Mouse (Mus musculus): Measurements from ENCODE around the gene Ccdc124. TPM values are rescaled to one million over a fixed set of nuclear protein-coding genes. Genes with fewer than 3 reads are reported as not detected.

The Ccdc124 gene
- polyA plus RNA-seq, 1 experiment from 2014 or later, result 165 TPM

- Histone ChIP-seq H3K27me3 (ENCODE audit: control insufficient read depth, insufficient read depth, low read length) (no peaks in the 10 kb centered on the region), H3K4me2 (ENCODE audit: low read depth, low read length, severe bottlenecking) (no peak overlapping the region), H3K9me3 (ENCODE audit: control insufficient read depth, low read length) (no peaks in the 10 kb centered on the region), H3K4me1 (replicated peaks; ENCODE audit: control insufficient read depth, insufficient read depth, low read length) (peaks cover 5% of the 10 kb centered on the region; the same call in 1 of the 2 replicates), H3K27ac (ENCODE audit: low read depth, low read length) (no peak overlapping the region), H3K9ac (ENCODE audit: low read length) (no peak overlapping the region), H3K36me3 (ENCODE audit: control insufficient read depth, insufficient read depth, low read length) (no peaks in the 10 kb centered on the region), H3K4me3 (ENCODE audit: low read depth, low read length) (no peak overlapping the region)
- DNase-seq (ENCODE audit: low spot score) (no peak), ATAC-seq (replicated peaks; ENCODE audit: low FRiP score) (no peak)
- WGBS, result 30% methylated on average over 11 of the region's 11 CpGs
These were observed 6.8 kb upstream of the Ccdc124 start for GRCm38 (mm10) chr8:70880546-70880945.

GRCm38 (mm10) chr8:70880126-70880525, 6.4 kb upstream of the Ccdc124 start:
- peaks cover 5% of the 10 kb centered on the region; the same call in 1 of the 2 replicates for H3K4me1 ChIP-seq (replicated peaks; ENCODE audit: control insufficient read depth, insufficient read depth, low read length)

GRCm38 (mm10) chr8:70879500-70879899, 5.8 kb upstream of the Ccdc124 start:
- Histone ChIP-seq H3K4me3 (ENCODE audit: low read depth, low read length) (no peak overlapping the region), H3K36me3 (ENCODE audit: control insufficient read depth, insufficient read depth, low read length) (no peaks in the 10 kb centered on the region), H3K4me1 (replicated peaks; ENCODE audit: control insufficient read depth, insufficient read depth, low read length) (peaks cover 5% of the 10 kb centered on the region; the same call in 1 of the 2 replicates), H3K9me3 (ENCODE audit: control insufficient read depth, low read length) (no peaks in the 10 kb centered on the region), H3K4me2 (ENCODE audit: low read depth, low read length, severe bottlenecking) (no peak overlapping the region), H3K9ac (ENCODE audit: low read length) (0 out of 2 replicates have a peak overlapping the region, but pooled peaks have one; percentile 10), H3K27me3 (ENCODE audit: control insufficient read depth, insufficient read depth, low read length) (no peaks in the 10 kb centered on the region), H3K27ac (ENCODE audit: low read depth, low read length) (no peak overlapping the region)
- DNase-seq (ENCODE audit: low spot score) (no peak), ATAC-seq (replicated peaks; ENCODE audit: low FRiP score) (no peak)
- 56% methylated on average over 4 of the region's 4 CpGs for WGBS

More at GRCm38 (mm10) chr8:70880126-70880525, 6.4 kb upstream of the Ccdc124 start:
- peak; percentile 55 for DNase-seq (ENCODE audit: low spot score)
- Histone ChIP-seq H3K9ac (ENCODE audit: low read length) (no peak overlapping the region), H3K9me3 (ENCODE audit: control insufficient read depth, low read length) (no peaks in the 10 kb centered on the region), H3K27ac (ENCODE audit: low read depth, low read length) (no peak overlapping the region), H3K4me3 (ENCODE audit: low read depth, low read length) (no peak overlapping the region), H3K27me3 (ENCODE audit: control insufficient read depth, insufficient read depth, low read length) (no peaks in the 10 kb centered on the region), H3K4me2 (ENCODE audit: low read depth, low read length, severe bottlenecking) (no peak overlapping the region), H3K36me3 (ENCODE audit: control insufficient read depth, insufficient read depth, low read length) (no peaks in the 10 kb centered on the region)
- ATAC-seq (replicated peaks; ENCODE audit: low FRiP score), result no peak
- 5% methylated on average over 4 of the region's 4 CpGs for WGBS

- no peak for DNase-seq (ENCODE audit: low spot score)
- no peaks in the 10 kb centered on the region for H3K27me3 ChIP-seq (ENCODE audit: control insufficient read depth, insufficient read depth, low read length)
- no peak overlapping the region for H3K9ac ChIP-seq (ENCODE audit: low read length)
- 57% methylated on average over 2 of the region's 2 CpGs for WGBS
- H3K9me3 ChIP-seq (ENCODE audit: control insufficient read depth, low read length), result no peaks in the 10 kb centered on the region
- ATAC-seq (replicated peaks; ENCODE audit: low FRiP score), result no peak
- no peak overlapping the region for H3K27ac ChIP-seq (ENCODE audit: low read depth, low read length)
- H3K36me3 ChIP-seq (ENCODE audit: control insufficient read depth, insufficient read depth, low read length), result no peaks in the 10 kb centered on the region
- no peak overlapping the region for H3K4me2 ChIP-seq (ENCODE audit: low read depth, low read length, severe bottlenecking)
- no peak overlapping the region for H3K4me3 ChIP-seq (ENCODE audit: low read depth, low read length)
- peaks cover 5% of the 10 kb centered on the region; the same call in 1 of the 2 replicates for H3K4me1 ChIP-seq (replicated peaks; ENCODE audit: control insufficient read depth, insufficient read depth, low read length)
These were observed 4.4 kb upstream of the Ccdc124 start for GRCm38 (mm10) chr8:70878178-70878577.

GRCm38 (mm10) chr8:70876382-70876781, 2.6 kb upstream of the Ccdc124 start:
- Histone ChIP-seq H3K27ac (ENCODE audit: low read depth, low read length) (no peak overlapping the region), H3K9me3 (ENCODE audit: control insufficient read depth, low read length) (no peaks in the 10 kb centered on the region), H3K4me2 (ENCODE audit: low read depth, low read length, severe bottlenecking) (no peak overlapping the region), H3K4me3 (ENCODE audit: low read depth, low read length) (no peak overlapping the region), H3K4me1 (replicated peaks; ENCODE audit: control insufficient read depth, insufficient read depth, low read length) (peaks cover 8% of the 10 kb centered on the region; the same call in 1 of the 2 replicates), H3K36me3 (ENCODE audit: control insufficient read depth, insufficient read depth, low read length) (no peaks in the 10 kb centered on the region), H3K27me3 (ENCODE audit: control insufficient read depth, insufficient read depth, low read length) (no peaks in the 10 kb centered on the region), H3K9ac (ENCODE audit: low read length) (no peak overlapping the region)
- 72% methylated on average over 4 of the region's 4 CpGs for WGBS
- ATAC-seq (replicated peaks; ENCODE audit: low FRiP score) (no peak), DNase-seq (ENCODE audit: low spot score) (no peak)

GRCm38 (mm10) chr8:70874441-70874840, 706 bp upstream of the Ccdc124 start:
- DNase-seq (ENCODE audit: low spot score), result no peak
- Histone ChIP-seq H3K9me3 (ENCODE audit: control insufficient read depth, low read length) (no peaks in the 10 kb centered on the region), H3K4me1 (replicated peaks; ENCODE audit: control insufficient read depth, insufficient read depth, low read length) (0 out of 2 replicates have a peak, but pooled peaks cover 3% of the 10 kb centered on the region), H3K4me3 (ENCODE audit: low read depth, low read length) (no peak overlapping the region), H3K27me3 (ENCODE audit: control insufficient read depth, insufficient read depth, low read length) (no peaks in the 10 kb centered on the region), H3K4me2 (ENCODE audit: low read depth, low read length, severe bottlenecking) (no peak overlapping the region), H3K27ac (ENCODE audit: low read depth, low read length) (no peak overlapping the region), H3K36me3 (ENCODE audit: control insufficient read depth, insufficient read depth, low read length) (no peaks in the 10 kb centered on the region), H3K9ac (ENCODE audit: low read length) (peak overlapping the region; percentile 68; the same call in 1 of the 2 replicates)
- 92% methylated on average over 13 of the region's 13 CpGs for WGBS
- no peak for ATAC-seq (replicated peaks; ENCODE audit: low FRiP score)

GRCm38 (mm10) chr8:70872643-70873363, 932 bp downstream of the Ccdc124 start:
- no peak for DNase-seq (ENCODE audit: low spot score)
- 9% methylated on average over 28 of the region's 31 CpGs for WGBS
- no peaks in the 10 kb centered on the region for H3K36me3 ChIP-seq (ENCODE audit: control insufficient read depth, insufficient read depth, low read length)
- peak overlapping the region; percentile 77; the same call in 1 of the 2 replicates for H3K27ac ChIP-seq (ENCODE audit: low read depth, low read length)
- H3K4me1 ChIP-seq (replicated peaks; ENCODE audit: control insufficient read depth, insufficient read depth, low read length), result peaks cover 9% of the 10 kb centered on the region; the same call in 1 of the 2 replicates
- H3K9ac ChIP-seq (ENCODE audit: low read length), result peak overlapping the region; percentile 68
- no peaks in the 10 kb centered on the region for H3K27me3 ChIP-seq (ENCODE audit: control insufficient read depth, insufficient read depth, low read length)
- peak overlapping the region; percentile 72 for H3K4me3 ChIP-seq (ENCODE audit: low read depth, low read length)
- H3K4me2 ChIP-seq (ENCODE audit: low read depth, low read length, severe bottlenecking), result peak overlapping the region; percentile 90
- no peak for ATAC-seq (replicated peaks; ENCODE audit: low FRiP score)
- no peaks in the 10 kb centered on the region for H3K9me3 ChIP-seq (ENCODE audit: control insufficient read depth, low read length)

GRCm38 (mm10) chr8:70871195-70871807, 2.4 kb downstream of the Ccdc124 start:
- H3K36me3 ChIP-seq (ENCODE audit: control insufficient read depth, insufficient read depth, low read length), result no peaks in the 10 kb centered on the region
- no peak overlapping the region for H3K27ac ChIP-seq (ENCODE audit: low read depth, low read length)
- peaks cover 11% of the 10 kb centered on the region; the same call in 1 of the 2 replicates for H3K4me1 ChIP-seq (replicated peaks; ENCODE audit: control insufficient read depth, insufficient read depth, low read length)
- H3K9me3 ChIP-seq (ENCODE audit: control insufficient read depth, low read length), result no peaks in the 10 kb centered on the region
- WGBS, result 87% methylated on average over 5 of the region's 5 CpGs
- DNase-seq (ENCODE audit: low spot score) (no peak), ATAC-seq (replicated peaks; ENCODE audit: low FRiP score) (no peak)
- no peaks in the 10 kb centered on the region for H3K27me3 ChIP-seq (ENCODE audit: control insufficient read depth, insufficient read depth, low read length)
- no peak overlapping the region for H3K4me3 ChIP-seq (ENCODE audit: low read depth, low read length)
- H3K9ac ChIP-seq (ENCODE audit: low read length), result no peak overlapping the region
- no peak overlapping the region for H3K4me2 ChIP-seq (ENCODE audit: low read depth, low read length, severe bottlenecking)
